Mouse (Mus musculus) spleen, adult 2 months (tissue): ENCODE data around the gene Slc30a5. TPM values are rescaled to one million over a fixed set of nuclear protein-coding genes. Genes with fewer than 3 reads are reported as not detected.
"Not testable (repeated sequence)": the region's sequence is repeated elsewhere in the genome, so short reads cannot be mapped to it uniquely, and the experiment has no call there.

Experiments used
- DNase-seq, 2 experiments: peaks; one replicate each; pipeline versions ENCODE4 v3.0.0 to v3.0.0-alpha.2; 2012 to 2021; ENCODE audit warnings: low spot score in 2 of 2, low read depth in 1 of 2
- H3K27ac ChIP-seq: fragments of 200-500 bp; 2 replicates; pipeline ENCODE4 v1.5.1; 2012; ENCODE audit warnings: low read length, inconsistent platforms; ENCODE audit not compliant: insufficient read depth
- H3K27me3 ChIP-seq: fragments of 200-500 bp; 2 replicates; pipeline ENCODE4 v1.6.1; 2012; ENCODE audit warnings: mild to moderate bottlenecking, moderate library complexity, low read length, inconsistent platforms; ENCODE audit not compliant: control insufficient read depth, insufficient read depth
- H3K36me3 ChIP-seq: fragments of 200-500 bp; 2 replicates; pipeline ENCODE4 v1.6.1; 2012; ENCODE audit warnings: mild to moderate bottlenecking, low read length, inconsistent platforms; ENCODE audit not compliant: control insufficient read depth, insufficient read depth
- H3K4me1 ChIP-seq: fragments of 200-500 bp; 2 replicates; pipeline ENCODE4 v1.6.1; 2011; ENCODE audit warnings: inconsistent platforms; ENCODE audit not compliant: control insufficient read depth, insufficient read depth, insufficient read length
- H3K4me3 ChIP-seq: fragments of 200-500 bp; 2 replicates; pipeline ENCODE4 v1.5.1; 2011; ENCODE audit warnings: mild to moderate bottlenecking, inconsistent platforms; ENCODE audit not compliant: insufficient read depth, insufficient read length; ENCODE audit errors: extremely low read depth
- CTCF ChIP-seq: fragments of 200-500 bp; IDR thresholded peaks from 2 replicates; pipeline ENCODE4 v1.5.1; 2011; ENCODE audit warnings: mild to moderate bottlenecking, inconsistent platforms; ENCODE audit not compliant: insufficient read depth, insufficient read length, insufficient replicate concordance; ENCODE audit errors: extremely low read depth
- POLR2A ChIP-seq: fragments of 200-500 bp; IDR thresholded peaks from 2 replicates; pipeline ENCODE4 v1.6.1; 2011; ENCODE audit warnings: low read depth, low read length, inconsistent platforms
- WGBS: fragments of 180-500 bp; shearing (Covaris S2); methylation state at CpG from one replicate; pipeline ENCODE4 v1.1.7; 2018; 5-methylcytosine and 5-hydroxymethylcytosine counted together
- polyA plus RNA-seq: library from polyadenylated mRNA; depleted of rRNA; stranded (reverse); fragments of >200 nt; gene quantifications from 2 replicates; pipeline ENCODE4 v1.2.3, GENCODE M21; 2012

Gene Slc30a5
- polyA plus RNA-seq, 1 experiment, result 20.6 TPM

GRCm38 (mm10) chr13:100824916-100825315, 8.3 kb downstream of the Slc30a5 start:
- Histone ChIP-seq H3K36me3 (peaks cover 28% of the 10 kb centered on the region), H3K27ac (peak overlapping the region; percentile 92), H3K27me3 (no peaks in the 10 kb centered on the region), H3K4me3 (no peak overlapping the region), H3K4me1 (peaks cover 2% of the 10 kb centered on the region)
- TF ChIP-seq CTCF (no peak), POLR2A (no peak)
- no peak for DNase-seq
- WGBS, result 69% methylated on average over 3 of the region's 3 CpGs

GRCm38 (mm10) chr13:100824306-100824705, 8.9 kb downstream of the Slc30a5 start:
- no peaks in the 10 kb centered on the region for H3K27me3 ChIP-seq
- 11% methylated on average over 6 of the region's 6 CpGs for WGBS
- no peak overlapping the region for H3K4me3 ChIP-seq
- no peak for TF ChIP-seq CTCF
- no peak for TF ChIP-seq POLR2A
- peaks cover 33% of the 10 kb centered on the region for H3K36me3 ChIP-seq
- peak overlapping the region; percentile 92 for H3K27ac ChIP-seq
- peaks cover 2% of the 10 kb centered on the region for H3K4me1 ChIP-seq
- DNase-seq, result peak; percentile 61 to 66

- H3K4me3 ChIP-seq, result no peak overlapping the region
- DNase-seq, result no peak
- TF ChIP-seq CTCF, result no peak
- no peak for TF ChIP-seq POLR2A
- H3K27me3 ChIP-seq, result no peaks in the 10 kb centered on the region
- H3K27ac ChIP-seq, result peak overlapping the region; percentile 69
- peaks cover 35% of the 10 kb centered on the region for H3K36me3 ChIP-seq
- 68% methylated on average over 3 of the region's 3 CpGs for WGBS
- H3K4me1 ChIP-seq, result peaks cover 2% of the 10 kb centered on the region
These were observed 9.4 kb downstream of the Slc30a5 start for GRCm38 (mm10) chr13:100823863-100824262.

GRCm38 (mm10) chr13:100814451-100814850, 18.8 kb downstream of the Slc30a5 start:
- H3K36me3 ChIP-seq, result peaks cover 43% of the 10 kb centered on the region

GRCm38 (mm10) chr13:100805776-100806175, 27.5 kb downstream of the Slc30a5 start:
- no peaks in the 10 kb centered on the region for H3K27me3 ChIP-seq
- 79% methylated on average over 3 of the region's 3 CpGs for WGBS
- H3K36me3 ChIP-seq, result peaks cover 50% of the 10 kb centered on the region
- no peaks in the 10 kb centered on the region for H3K4me1 ChIP-seq
- H3K27ac ChIP-seq, result no peak overlapping the region
- H3K4me3 ChIP-seq, result no peak overlapping the region
- no peak for DNase-seq
- TF ChIP-seq POLR2A (no peak), CTCF (no peak)

More at GRCm38 (mm10) chr13:100814451-100814850, 18.8 kb downstream of the Slc30a5 start:
- TF ChIP-seq CTCF (no peak), POLR2A (no peak)
- Histone ChIP-seq H3K4me1 (no peaks in the 10 kb centered on the region), H3K27ac (no peak overlapping the region), H3K27me3 (no peaks in the 10 kb centered on the region), H3K4me3 (no peak overlapping the region)
- DNase-seq, result no peak
- 87% methylated on average over 6 of the region's 6 CpGs for WGBS

GRCm38 (mm10) chr13:100797171-100797570, 36.1 kb downstream of the Slc30a5 start:
- TF ChIP-seq POLR2A, result no peak
- no peak for TF ChIP-seq CTCF
- Histone ChIP-seq H3K4me1 (no peaks in the 10 kb centered on the region), H3K4me3 (no peak overlapping the region), H3K27me3 (no peaks in the 10 kb centered on the region), H3K27ac (no peak overlapping the region), H3K36me3 (peaks cover 8% of the 10 kb centered on the region)
- DNase-seq, result no peak
- WGBS, result 91% methylated on average over 6 of the region's 6 CpGs

GRCm38 (mm10) chr13:100789083-100789482, 44.1 kb downstream of the Slc30a5 start:
- WGBS, result 90% methylated on average over 3 of the region's 3 CpGs
- no peaks in the 10 kb centered on the region for H3K4me1 ChIP-seq
- no peak for TF ChIP-seq CTCF
- no peak for TF ChIP-seq POLR2A
- no peaks in the 10 kb centered on the region for H3K36me3 ChIP-seq
- H3K4me3 ChIP-seq, result no peak overlapping the region
- DNase-seq, result no peak
- no peak overlapping the region for H3K27ac ChIP-seq
- H3K27me3 ChIP-seq, result no peaks in the 10 kb centered on the region

GRCm38 (mm10) chr13:100788057-100788456, 45.2 kb downstream of the Slc30a5 start:
- not testable (repeated sequence) for H3K27me3 ChIP-seq, H3K36me3 ChIP-seq, H3K27ac ChIP-seq, DNase-seq, H3K4me1 ChIP-seq, H3K4me3 ChIP-seq
- 98% methylated on average over 12 of the region's 14 CpGs for WGBS
